Mouse (Mus musculus): ENCODE measurements at regions not wholly inside any gene's neighbourhood (a gene's known extent, or its start where the extent isn't known, plus 50 kb on each side); places are given as distances from the start of the nearest gene placed in this dataset.

DNA sequence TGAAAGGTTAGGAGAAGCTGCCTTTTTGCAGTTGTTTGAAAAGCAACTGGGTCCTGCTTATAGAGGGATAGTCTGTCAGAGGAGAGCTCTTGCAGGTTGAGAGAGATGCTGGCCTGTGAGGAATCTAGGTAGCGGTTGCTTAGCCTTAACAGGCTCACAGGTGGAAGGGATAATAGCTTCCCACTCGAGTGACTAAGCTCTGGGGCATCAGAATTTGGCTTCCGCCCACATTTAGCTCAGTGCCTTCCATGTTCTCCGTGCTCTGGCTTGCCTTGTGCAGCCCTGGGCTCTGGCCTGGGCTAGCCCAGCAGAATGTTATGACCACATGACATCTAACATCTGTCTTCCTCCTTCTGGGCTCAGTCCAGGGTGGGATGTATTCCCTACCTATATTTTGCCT is 817.0 kb upstream of the Car8 start:
- 78% methylated on average over 4 of the region's 4 CpGs for WGBS
- Histone ChIP-seq H3K4me1 (replicated peaks) (peaks cover 8% of the 10 kb centered on the region; the same call in 1 of the 2 replicates), H3K4me2 (no peak overlapping the region), H3K27me3 (peaks cover 7% of the 10 kb centered on the region; the same call in 1 of the 2 replicates), H3K9ac (replicated peaks) (no peak overlapping the region), H3K36me3 (no peaks in the 10 kb centered on the region), H3K4me3 (replicated peaks) (no peak overlapping the region), H3K27ac (no peak overlapping the region), H3K9me3 (no peaks in the 10 kb centered on the region)
- no peak for ATAC-seq (ENCODE audit: insufficient number of reproducible peaks, insufficient read depth, low FRiP score, low TSS enrichment, low read depth)

DNA sequence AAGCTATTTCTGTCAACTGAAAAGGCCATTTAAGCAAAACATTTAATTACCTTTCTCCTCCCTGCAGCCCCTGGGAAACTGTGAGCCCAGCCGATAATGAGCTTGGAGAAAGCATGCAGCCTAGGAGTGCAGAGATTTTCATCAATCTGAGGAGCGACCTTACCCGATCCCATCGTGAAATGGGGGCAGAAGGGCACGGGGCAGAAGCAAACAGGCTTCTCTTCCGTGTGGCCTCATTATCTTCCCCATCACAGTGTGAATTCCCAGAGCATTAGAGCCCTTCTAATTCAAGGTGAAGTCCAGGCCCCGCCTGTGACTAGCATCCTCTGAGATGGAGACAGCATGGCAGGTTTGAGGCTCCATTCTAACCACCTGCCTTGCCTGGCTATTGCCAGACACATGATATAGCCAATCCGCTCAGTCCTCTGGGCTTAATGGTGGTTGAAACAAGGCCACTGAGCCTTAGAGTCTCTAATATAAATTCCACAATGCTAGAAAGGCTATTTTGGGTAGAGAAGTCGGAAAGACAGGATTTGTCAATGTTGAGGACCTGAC is 816.5 kb upstream of the Car8 start:
- Histone ChIP-seq H3K27ac (no peak overlapping the region), H3K4me3 (replicated peaks) (no peak overlapping the region), H3K9me3 (no peaks in the 10 kb centered on the region), H3K9ac (replicated peaks) (no peak overlapping the region), H3K36me3 (no peaks in the 10 kb centered on the region), H3K4me2 (no peak overlapping the region), H3K27me3 (peaks cover 7% of the 10 kb centered on the region; the same call in 1 of the 2 replicates), H3K4me1 (replicated peaks) (peaks cover 8% of the 10 kb centered on the region; the same call in 1 of the 2 replicates)
- ATAC-seq (ENCODE audit: insufficient number of reproducible peaks, insufficient read depth, low FRiP score, low TSS enrichment, low read depth), result no peak
- whole genome bisulfite sequencing, result 62% methylated on average over 9 of the region's 9 CpGs

DNA sequence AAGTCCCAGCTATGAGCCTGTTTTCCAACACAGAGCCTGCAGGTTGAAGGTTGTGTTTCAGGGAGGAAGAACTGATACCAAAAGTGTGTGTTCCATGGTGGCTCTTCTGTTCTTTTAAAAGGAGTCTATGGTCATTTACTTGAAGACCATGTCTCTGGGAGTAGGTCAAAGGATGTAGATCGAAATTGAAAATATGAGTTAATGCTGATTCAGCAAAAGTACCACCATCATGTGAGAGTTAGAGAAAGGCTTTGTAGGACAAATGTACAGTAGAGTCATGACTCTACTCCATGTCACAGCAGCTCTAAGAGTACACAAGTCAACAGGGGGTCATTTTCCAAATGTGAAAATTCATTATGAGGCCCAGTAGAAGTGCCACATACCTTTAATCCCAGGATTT is 810.0 kb upstream of the Car8 start:
- Histone ChIP-seq H3K27ac (no peak overlapping the region), H3K9ac (replicated peaks) (no peak overlapping the region), H3K4me2 (no peak overlapping the region), H3K4me3 (replicated peaks) (no peak overlapping the region), H3K27me3 (no peaks in the 10 kb centered on the region), H3K9me3 (no peaks in the 10 kb centered on the region), H3K36me3 (no peaks in the 10 kb centered on the region), H3K4me1 (replicated peaks) (no peaks in the 10 kb centered on the region)
- no peak for ATAC-seq (ENCODE audit: insufficient number of reproducible peaks, insufficient read depth, low FRiP score, low TSS enrichment, low read depth)
- WGBS, result 90% methylated on average over 1 of the region's 1 CpGs

DNA sequence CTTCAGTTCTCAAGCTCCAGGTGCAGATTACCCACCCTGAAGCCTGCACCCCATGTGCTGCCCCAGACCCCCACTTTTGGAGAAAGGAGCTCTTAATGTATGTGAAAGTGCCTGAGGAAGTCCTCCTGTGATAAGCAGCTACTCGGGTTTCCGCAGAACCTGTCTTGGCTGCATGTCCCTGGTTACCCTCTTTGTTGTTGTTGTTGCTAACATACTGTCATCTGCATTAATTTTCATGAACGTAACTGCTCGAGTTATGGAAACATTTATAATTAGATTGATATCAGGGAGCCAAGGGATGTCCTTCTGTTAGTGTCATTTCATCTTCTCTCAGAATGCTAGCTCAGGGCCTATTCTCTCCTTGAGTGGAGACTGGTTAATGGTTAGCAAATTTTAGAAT is 808.3 kb upstream of the Car8 start:
- Histone ChIP-seq H3K9ac (replicated peaks) (no peak overlapping the region), H3K36me3 (no peaks in the 10 kb centered on the region), H3K9me3 (no peaks in the 10 kb centered on the region), H3K27me3 (no peaks in the 10 kb centered on the region), H3K4me2 (no peak overlapping the region), H3K4me3 (replicated peaks) (no peak overlapping the region), H3K27ac (no peak overlapping the region), H3K4me1 (replicated peaks) (no peaks in the 10 kb centered on the region)
- ATAC-seq (ENCODE audit: insufficient number of reproducible peaks, insufficient read depth, low FRiP score, low TSS enrichment, low read depth), result no peak
- WGBS, result 87% methylated on average over 4 of the region's 4 CpGs

DNA sequence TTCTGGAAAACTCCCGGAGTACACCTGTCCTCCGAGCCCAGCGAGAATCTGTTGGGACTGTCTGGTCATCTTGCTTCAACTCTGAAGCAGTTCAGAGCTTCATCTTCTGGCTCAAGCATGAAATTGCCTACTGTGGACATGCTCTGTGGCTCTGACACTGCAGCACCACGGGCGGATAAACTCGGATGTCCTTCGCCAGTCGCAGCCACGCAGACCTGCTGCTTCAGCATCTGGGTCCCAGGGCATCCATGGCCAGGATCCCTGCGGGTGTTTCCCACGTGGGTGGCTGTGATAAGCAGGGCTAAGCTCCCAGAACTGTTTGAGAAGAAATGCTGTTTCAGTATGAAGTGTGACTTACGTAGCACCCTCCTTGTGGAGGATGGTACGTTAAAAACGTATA is 807.6 kb upstream of the Car8 start:
- Histone ChIP-seq H3K4me3 (replicated peaks) (no peak overlapping the region), H3K27ac (no peak overlapping the region), H3K4me2 (no peak overlapping the region), H3K36me3 (no peaks in the 10 kb centered on the region), H3K4me1 (replicated peaks) (no peaks in the 10 kb centered on the region), H3K9ac (replicated peaks) (no peak overlapping the region), H3K27me3 (no peaks in the 10 kb centered on the region), H3K9me3 (no peaks in the 10 kb centered on the region)
- 90% methylated on average over 14 of the region's 14 CpGs for WGBS
- ATAC-seq (ENCODE audit: insufficient number of reproducible peaks, insufficient read depth, low FRiP score, low TSS enrichment, low read depth), result no peak

DNA sequence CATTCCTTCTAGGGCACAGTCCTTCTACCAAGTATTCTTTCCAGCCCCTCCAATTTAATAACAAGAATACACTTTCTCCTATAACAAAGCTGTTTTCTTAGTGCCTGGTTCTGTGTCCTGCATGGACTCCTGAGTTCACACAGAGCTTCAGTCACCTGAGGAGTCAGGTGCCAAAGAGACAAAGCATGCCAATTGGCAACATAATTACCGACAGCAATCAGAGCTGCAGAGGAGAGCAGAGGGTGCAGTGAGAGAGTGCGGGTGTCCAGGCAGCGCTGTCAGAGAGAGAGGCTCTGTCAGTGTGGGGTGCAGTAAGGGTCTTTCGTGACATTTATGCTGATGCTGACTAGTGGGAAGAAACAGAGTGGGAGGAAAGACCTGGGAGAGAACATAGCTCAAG is 807.2 kb upstream of the Car8 start:
- Histone ChIP-seq H3K36me3 (no peaks in the 10 kb centered on the region), H3K27ac (no peak overlapping the region), H3K4me1 (replicated peaks) (no peaks in the 10 kb centered on the region), H3K4me3 (replicated peaks) (no peak overlapping the region), H3K9me3 (no peaks in the 10 kb centered on the region), H3K9ac (replicated peaks) (no peak overlapping the region), H3K4me2 (no peak overlapping the region), H3K27me3 (no peaks in the 10 kb centered on the region)
- ATAC-seq (ENCODE audit: insufficient number of reproducible peaks, insufficient read depth, low FRiP score, low TSS enrichment, low read depth), result no peak
- 73% methylated on average over 4 of the region's 4 CpGs for WGBS

DNA sequence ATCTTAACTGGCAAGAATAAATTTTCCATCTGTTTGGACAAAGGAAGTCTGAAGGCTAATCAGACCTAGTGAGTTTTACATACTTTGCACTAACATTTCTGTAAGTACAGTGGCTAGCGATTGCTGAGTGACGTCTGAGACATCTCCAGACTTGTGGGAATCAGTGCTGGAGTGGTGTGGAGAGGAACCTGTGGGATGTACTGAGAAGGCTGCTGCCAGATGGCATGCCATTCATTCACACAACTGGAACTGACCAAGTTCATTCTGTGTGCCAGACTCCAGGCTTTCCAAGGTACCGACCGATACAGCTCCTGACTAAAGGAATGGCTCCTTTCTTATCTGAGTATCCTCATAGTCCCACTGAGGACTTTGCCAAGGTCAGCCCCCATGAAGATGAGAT is 797.2 kb upstream of the Car8 start:
- Histone ChIP-seq H3K4me1 (replicated peaks) (peaks cover 16% of the 10 kb centered on the region), H3K27ac (no peak overlapping the region), H3K9me3 (no peaks in the 10 kb centered on the region), H3K9ac (replicated peaks) (no peak overlapping the region), H3K27me3 (peaks cover 8% of the 10 kb centered on the region), H3K36me3 (no peaks in the 10 kb centered on the region), H3K4me2 (no peak overlapping the region), H3K4me3 (replicated peaks) (no peak overlapping the region)
- no peak for ATAC-seq (ENCODE audit: insufficient number of reproducible peaks, insufficient read depth, low FRiP score, low TSS enrichment, low read depth)
- WGBS, result 81% methylated on average over 4 of the region's 4 CpGs

DNA sequence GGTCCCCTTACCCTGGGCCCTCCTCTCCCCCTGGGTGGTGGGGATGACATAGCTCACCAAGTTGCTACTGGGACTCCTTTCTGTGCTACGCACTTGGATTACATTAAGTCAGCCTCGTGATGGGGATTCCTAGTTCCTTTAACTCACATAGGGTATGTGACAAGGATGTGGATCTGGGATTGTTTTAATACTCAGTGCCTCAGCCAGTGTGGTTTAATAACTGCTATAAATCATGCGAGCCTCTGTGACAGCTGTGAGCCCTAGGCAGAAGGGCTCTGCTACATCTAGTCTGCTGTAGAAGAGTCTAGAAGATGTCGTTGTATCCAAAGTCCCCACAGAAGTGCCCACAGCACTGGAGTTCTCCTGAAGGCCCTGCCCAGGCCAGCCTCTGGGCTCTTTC is 796.5 kb upstream of the Car8 start:
- no peak; the same call in 1 of the 2 replicates for ATAC-seq (ENCODE audit: insufficient number of reproducible peaks, insufficient read depth, low FRiP score, low TSS enrichment, low read depth)
- peaks cover 14% of the 10 kb centered on the region for H3K27me3 ChIP-seq
- H3K9me3 ChIP-seq, result no peaks in the 10 kb centered on the region
- H3K9ac ChIP-seq (replicated peaks), result no peak overlapping the region
- no peak overlapping the region for H3K27ac ChIP-seq
- WGBS, result 46% methylated on average over 4 of the region's 4 CpGs
- no peak overlapping the region for H3K4me3 ChIP-seq (replicated peaks)
- H3K4me1 ChIP-seq (replicated peaks), result peaks cover 16% of the 10 kb centered on the region
- no peaks in the 10 kb centered on the region for H3K36me3 ChIP-seq
- H3K4me2 ChIP-seq, result no peak overlapping the region

DNA sequence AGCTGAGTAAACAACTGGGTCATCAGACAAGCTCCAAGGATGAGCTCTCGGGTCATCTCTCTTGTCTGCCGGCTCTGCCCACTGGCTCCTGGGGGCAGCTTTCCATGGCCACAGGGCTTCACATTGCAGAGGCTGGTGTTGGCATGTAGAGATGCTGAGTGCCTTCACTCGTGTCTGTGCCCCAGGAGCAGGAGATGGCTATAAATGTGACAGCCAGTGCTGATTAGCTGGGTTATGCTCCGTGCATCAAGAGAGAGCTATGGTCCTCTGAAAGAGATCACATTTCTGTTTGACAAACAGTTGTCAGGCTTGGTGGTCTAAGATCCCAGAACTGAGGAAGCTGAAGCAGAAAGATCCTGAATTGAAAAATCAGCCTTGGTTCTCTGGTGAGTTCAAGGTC is 795.4 kb upstream of the Car8 start:
- peaks cover 17% of the 10 kb centered on the region for H3K27me3 ChIP-seq
- no peak for ATAC-seq (ENCODE audit: insufficient number of reproducible peaks, insufficient read depth, low FRiP score, low TSS enrichment, low read depth)
- H3K36me3 ChIP-seq, result no peaks in the 10 kb centered on the region
- no peak overlapping the region for H3K4me3 ChIP-seq (replicated peaks)
- H3K9me3 ChIP-seq, result no peaks in the 10 kb centered on the region
- H3K4me1 ChIP-seq (replicated peaks), result peaks cover 16% of the 10 kb centered on the region
- no peak overlapping the region for H3K9ac ChIP-seq (replicated peaks)
- no peak overlapping the region for H3K27ac ChIP-seq
- no peak overlapping the region for H3K4me2 ChIP-seq
- WGBS, result 35% methylated on average over 4 of the region's 4 CpGs

DNA sequence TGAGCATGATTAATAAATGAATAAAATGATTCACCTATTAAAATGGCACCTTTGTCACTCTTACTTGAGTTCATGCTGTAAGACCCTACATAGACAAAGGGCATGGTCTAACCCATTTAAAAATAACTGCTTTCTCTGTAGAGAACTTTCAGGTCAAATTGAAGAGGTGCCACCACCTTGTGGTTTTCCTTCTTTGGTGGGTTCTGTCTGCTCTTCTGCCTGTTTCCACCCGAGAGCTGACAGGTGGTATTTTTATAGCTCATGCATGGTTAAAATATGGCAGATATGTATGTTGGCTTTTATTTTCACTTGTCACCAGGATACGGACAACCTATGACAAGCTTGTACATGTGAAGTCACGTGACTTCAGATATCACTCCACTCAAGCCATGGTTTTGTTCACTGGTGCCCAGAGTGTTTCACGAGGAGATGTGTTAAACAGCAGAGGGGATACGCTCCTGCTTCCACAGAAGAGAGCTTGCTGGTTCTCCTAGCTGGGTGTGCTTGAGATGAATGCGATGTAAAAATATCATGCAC is 794.3 kb upstream of the Car8 start:
- Histone ChIP-seq H3K4me1 (replicated peaks) (peaks cover 27% of the 10 kb centered on the region), H3K9ac (replicated peaks) (no peak overlapping the region), H3K4me2 (no peak overlapping the region), H3K9me3 (no peaks in the 10 kb centered on the region), H3K4me3 (replicated peaks) (no peak overlapping the region), H3K36me3 (no peaks in the 10 kb centered on the region), H3K27me3 (peaks cover 17% of the 10 kb centered on the region), H3K27ac (no peak overlapping the region)
- ATAC-seq (ENCODE audit: insufficient number of reproducible peaks, insufficient read depth, low FRiP score, low TSS enrichment, low read depth), result no peak
- 88% methylated on average over 6 of the region's 6 CpGs for WGBS

DNA sequence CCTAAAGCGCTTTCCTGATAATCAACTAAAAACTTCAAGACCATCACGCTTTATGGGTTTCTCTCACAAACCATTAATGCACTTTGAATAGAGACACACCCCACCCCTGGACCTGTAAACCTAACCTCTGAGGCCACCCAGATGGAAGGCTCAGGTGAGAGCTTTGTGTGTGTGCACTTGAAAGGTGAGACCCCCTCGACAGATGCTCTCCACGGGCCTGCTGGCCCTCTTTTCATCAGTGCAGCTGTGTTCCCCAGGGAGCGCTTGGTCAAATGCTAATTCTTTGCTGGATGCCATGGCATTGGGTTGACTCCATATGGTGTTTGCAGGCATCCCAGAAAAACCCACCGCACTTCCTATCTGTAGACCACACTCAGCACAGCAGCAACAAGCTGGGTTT is 792.8 kb upstream of the Car8 start:
- Histone ChIP-seq H3K4me3 (replicated peaks) (no peak overlapping the region), H3K4me1 (replicated peaks) (peaks cover 38% of the 10 kb centered on the region), H3K4me2 (no peak overlapping the region), H3K9ac (replicated peaks) (no peak overlapping the region), H3K27me3 (peaks cover 17% of the 10 kb centered on the region; the same call in 1 of the 2 replicates), H3K36me3 (no peaks in the 10 kb centered on the region), H3K27ac (no peak overlapping the region), H3K9me3 (no peaks in the 10 kb centered on the region)
- peak; percentile 47; the same call in 1 of the 2 replicates for ATAC-seq (ENCODE audit: insufficient number of reproducible peaks, insufficient read depth, low FRiP score, low TSS enrichment, low read depth)
- WGBS, result 22% methylated on average over 6 of the region's 6 CpGs

DNA sequence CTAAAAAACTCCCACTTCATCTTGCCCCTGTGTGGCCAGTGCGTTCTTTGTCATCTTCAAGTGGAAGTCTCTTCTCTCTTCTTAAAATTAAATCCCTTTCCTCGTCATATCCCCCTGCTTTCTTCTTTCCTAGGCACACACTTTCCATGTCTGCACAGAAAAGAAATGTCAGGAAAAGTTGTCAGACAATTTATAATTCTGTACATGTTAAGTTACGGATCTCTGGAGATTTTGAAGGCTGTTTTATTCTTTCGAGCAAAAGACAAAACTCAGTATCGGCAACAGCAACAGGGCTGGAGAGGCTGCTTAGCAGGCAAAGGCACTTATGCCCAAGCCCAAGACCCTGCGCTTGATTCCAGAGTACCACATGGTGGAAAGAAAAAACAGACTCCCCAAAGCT is 790.1 kb upstream of the Car8 start:
- ATAC-seq (ENCODE audit: insufficient number of reproducible peaks, insufficient read depth, low FRiP score, low TSS enrichment, low read depth), result no peak

More for the DNA sequence above, 790.1 kb upstream of the Car8 start:
- H3K9me3 ChIP-seq, result no peaks in the 10 kb centered on the region
- peaks cover 35% of the 10 kb centered on the region for H3K4me1 ChIP-seq (replicated peaks)
- no peaks in the 10 kb centered on the region for H3K36me3 ChIP-seq
- peak overlapping the region; percentile 41; the same call in 1 of the 2 replicates for H3K4me3 ChIP-seq (replicated peaks)
- peak overlapping the region; percentile 3; the same call in 1 of the 2 replicates for H3K27ac ChIP-seq
- no peak overlapping the region for H3K9ac ChIP-seq (replicated peaks)
- peak overlapping the region; percentile 84 for H3K4me2 ChIP-seq
- peaks cover 34% of the 10 kb centered on the region for H3K27me3 ChIP-seq
- 17% methylated on average over 6 of the region's 6 CpGs for WGBS
